Mouse (Mus musculus): ENCODE results near the gene Mat2a.

- TF ChIP-seq POLR2A (IDR thresholded peaks at IDR 0.05; ENCODE audit: extremely low read depth, insufficient read depth, low read length) (no peak), CTCF (IDR thresholded peaks at IDR 0.05; ENCODE audit: low read depth, low read length) (no peak)
Observed at GRCm38 (mm10) chr6:72488850-72489249, 49.5 kb upstream of the Mat2a start.

All from liver, adult 2 months (tissue).